Mouse (Mus musculus) ES-E14 (cell line): ENCODE measurements at regions not wholly inside any gene's neighbourhood (a gene's known extent, or its start where the extent isn't known, plus 50 kb on each side); places are given as distances from the start of the nearest gene placed in this dataset.

Experiments used
- DNase-seq: peaks from one replicate; pipeline ENCODE4 v3.0.0-alpha.2; 2013; ENCODE audit warnings: low read depth, low spot score
- H3K27ac ChIP-seq: 2 replicates; pipeline ENCODE4 v1.5.1; 2012; ENCODE audit warnings: low read depth, mild to moderate bottlenecking, low read length, moderate library complexity, mixed read lengths; ENCODE audit not compliant: poor library complexity, insufficient read depth, severe bottlenecking
- H3K36me3 ChIP-seq: 2 replicates; pipeline ENCODE4 v1.6.1; 2012; ENCODE audit warnings: mild to moderate bottlenecking, low read length, moderate library complexity, mixed read lengths; ENCODE audit not compliant: control insufficient read depth, poor library complexity, insufficient read depth, severe bottlenecking
- H3K4me1 ChIP-seq, 2 experiments: fragments of 150-350 bp in 1 of 2; sonication (generic) in 1 of 2; 2 replicates each; pipeline ENCODE4 v1.6.1; 2012; ENCODE audit warnings: low read length in 2 of 2, mild to moderate bottlenecking in 1 of 2, mixed read lengths in 1 of 2; ENCODE audit not compliant: control insufficient read depth in 2 of 2, insufficient read depth in 2 of 2, poor library complexity in 1 of 2
- H3K4me3 ChIP-seq, 2 experiments: fragments of 150-350 bp in 1 of 2; sonication (generic) in 1 of 2; 2 replicates each; pipeline ENCODE4 v1.5.1; 2012; ENCODE audit warnings: low read length in 2 of 2, low read depth in 1 of 2, mild to moderate bottlenecking in 1 of 2, mixed read lengths in 1 of 2; ENCODE audit not compliant: insufficient read depth in 1 of 2, poor library complexity in 1 of 2, severe bottlenecking in 1 of 2
- H3K9ac ChIP-seq: 2 replicates; pipeline ENCODE4 v1.6.1; 2012; ENCODE audit warnings: low read depth, mild to moderate bottlenecking, low read length, mixed read lengths; ENCODE audit not compliant: poor library complexity, insufficient read depth, severe bottlenecking
- H3K9me3 ChIP-seq: fragments of 150-350 bp; sonication (generic); 2 replicates; pipeline ENCODE4 v1.6.1; 2012; ENCODE audit warnings: low read depth, mild to moderate bottlenecking, low read length; ENCODE audit not compliant: control insufficient read depth, insufficient read depth
- CHD2 ChIP-seq: IDR thresholded peaks from 2 replicates; pipeline ENCODE4 v1.6.1; 2014; ENCODE audit warnings: mild to moderate bottlenecking, low read depth, low read length, inconsistent platforms
- HCFC1 ChIP-seq: IDR thresholded peaks from 2 replicates; pipeline ENCODE4 v1.6.1; 2012; ENCODE audit warnings: low read length, inconsistent platforms, borderline replicate concordance; ENCODE audit not compliant: insufficient read depth
- MAFK ChIP-seq: IDR thresholded peaks from 2 replicates; pipeline ENCODE4 v1.6.1; 2014; ENCODE audit warnings: mild to moderate bottlenecking, low read depth, low read length, inconsistent platforms; ENCODE audit not compliant: insufficient read depth
- ZC3H11A ChIP-seq: IDR thresholded peaks from 2 replicates; pipeline ENCODE4 v1.6.1; 2012; ENCODE audit warnings: low read depth, mild to moderate bottlenecking, inconsistent platforms, low read length, borderline replicate concordance
- ZNF384 ChIP-seq: IDR thresholded peaks from 2 replicates; pipeline ENCODE4 v1.6.1; 2012; ENCODE audit warnings: low read depth, low read length, inconsistent platforms
- in situ Hi-C, 2 experiments: fragments of 600-800 bp; cut with MboI; formaldehyde crosslinking; loops; one replicate each; pipeline ENCODE4 v1.15.1; 2025; ENCODE audit warnings: low sequenced_read_pairs in 2 of 2, inconsistent platforms in 1 of 2; ENCODE audit not compliant: unreplicated experiment in 2 of 2

GRCm38 (mm10) chr16:51520762-51521161 is 510.3 kb upstream of the Cblb start:
- H3K4me1 ChIP-seq, result no peaks in the 10 kb centered on the region
- no peak overlapping the region for H3K4me3 ChIP-seq
- in situ Hi-C loops, result no loop called here
- H3K36me3 ChIP-seq, result no peaks in the 10 kb centered on the region
- DNase-seq, result no peak
- TF ChIP-seq ZNF384 (no peak), HCFC1 (no peak), ZC3H11A (no peak), MAFK (no peak), CHD2 (no peak)
- H3K27ac ChIP-seq, result no peak overlapping the region
- H3K9me3 ChIP-seq, result no peaks in the 10 kb centered on the region
- H3K9ac ChIP-seq, result no peak overlapping the region

GRCm38 (mm10) chr16:51521317-51522092 is 509.5 kb upstream of the Cblb start:
- no peak overlapping the region for H3K9ac ChIP-seq
- no peak for TF ChIP-seq ZNF384
- no peak for TF ChIP-seq ZC3H11A
- TF ChIP-seq HCFC1, result no peak
- TF ChIP-seq MAFK, result no peak
- TF ChIP-seq CHD2, result no peak

GRCm38 (mm10) chr16:51524023-51524422 is 507.0 kb upstream of the Cblb start:
- Histone ChIP-seq H3K9me3 (no peaks in the 10 kb centered on the region), H3K36me3 (no peaks in the 10 kb centered on the region), H3K9ac (no peak overlapping the region), H3K27ac (no peak overlapping the region), H3K4me1 (no peaks in the 10 kb centered on the region), H3K4me3 (no peak overlapping the region)
- no peak for DNase-seq
- in situ Hi-C loops, result no loop called here
- TF ChIP-seq CHD2, result no peak
- no peak for TF ChIP-seq ZNF384
- TF ChIP-seq HCFC1, result no peak
- no peak for TF ChIP-seq MAFK
- TF ChIP-seq ZC3H11A, result no peak

More at GRCm38 (mm10) chr16:51521317-51522092, 509.5 kb upstream of the Cblb start:
- in situ Hi-C loops, result no loop called here
- no peaks in the 10 kb centered on the region for H3K36me3 ChIP-seq
- H3K4me1 ChIP-seq, result no peaks in the 10 kb centered on the region
- no peak overlapping the region for H3K27ac ChIP-seq
- no peak overlapping the region for H3K4me3 ChIP-seq
- no peaks in the 10 kb centered on the region for H3K9me3 ChIP-seq
- DNase-seq, result no peak

GRCm38 (mm10) chr16:51532496-51532895 is 498.5 kb upstream of the Cblb start:
- Histone ChIP-seq H3K27ac (no peak overlapping the region), H3K9me3 (no peaks in the 10 kb centered on the region), H3K4me3 (no peak overlapping the region), H3K36me3 (no peaks in the 10 kb centered on the region), H3K9ac (no peak overlapping the region), H3K4me1 (no peaks in the 10 kb centered on the region)
- TF ChIP-seq MAFK, result no peak
- TF ChIP-seq ZC3H11A, result no peak
- no peak for TF ChIP-seq CHD2
- no peak for TF ChIP-seq ZNF384
- TF ChIP-seq HCFC1, result no peak
- no peak for DNase-seq
- in situ Hi-C loops, result no loop called here
